Mouse (Mus musculus) c-Kit-positive CD71-positive TER-119-negative erythroid progenitor cells, embryonic 14.5 days (primary cell): ENCODE measurements around the gene Camta1.
"Not testable (repeated sequence)": the region's sequence is repeated elsewhere in the genome, so short reads cannot be mapped to it uniquely, and the experiment has no call there.

ENCODE experiments used
- DNase-seq: peaks from one replicate; pipeline ENCODE4 v3.0.0-alpha.2; 2013; ENCODE audit warnings: low read depth

The Camta1 gene

DNA sequence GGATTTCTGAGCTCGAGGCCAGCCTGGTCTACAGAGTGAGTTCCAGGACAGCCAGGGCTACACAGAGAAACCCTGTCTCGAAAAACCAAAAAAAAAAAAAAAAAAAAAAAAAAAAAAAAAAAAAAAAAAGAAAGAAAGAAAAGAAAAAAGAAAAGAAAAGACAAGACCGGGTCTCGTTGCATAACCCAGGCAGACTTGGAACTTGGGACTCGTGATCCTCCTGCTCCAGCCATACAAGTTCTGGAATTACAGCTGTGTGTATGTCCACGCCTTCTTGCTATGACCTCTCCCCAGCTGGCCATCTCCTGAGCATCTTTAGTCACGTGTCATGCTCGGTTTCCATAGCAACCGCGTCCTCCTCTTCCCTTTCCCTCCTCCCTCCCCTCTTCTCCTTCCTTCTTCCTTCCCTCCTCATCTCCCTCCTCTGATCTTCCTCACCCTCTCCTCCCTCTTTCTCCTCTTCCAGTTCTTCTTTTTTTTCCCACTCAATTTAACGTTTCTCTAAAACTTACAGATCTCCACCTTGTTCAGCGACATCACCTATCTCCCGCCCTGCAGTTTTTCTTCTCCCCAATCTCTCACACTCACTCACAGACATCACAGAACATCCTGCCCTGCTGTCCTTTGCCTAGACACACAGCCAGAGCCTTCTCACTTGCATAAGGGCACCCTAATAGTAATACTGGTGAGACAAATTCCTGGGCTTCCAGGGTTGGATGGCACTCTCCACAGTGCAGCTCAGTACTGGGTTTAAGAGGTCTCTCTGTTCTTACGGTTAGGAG is 934.6 kb downstream of the Camta1 start:
- DNase-seq: no peak

DNA sequence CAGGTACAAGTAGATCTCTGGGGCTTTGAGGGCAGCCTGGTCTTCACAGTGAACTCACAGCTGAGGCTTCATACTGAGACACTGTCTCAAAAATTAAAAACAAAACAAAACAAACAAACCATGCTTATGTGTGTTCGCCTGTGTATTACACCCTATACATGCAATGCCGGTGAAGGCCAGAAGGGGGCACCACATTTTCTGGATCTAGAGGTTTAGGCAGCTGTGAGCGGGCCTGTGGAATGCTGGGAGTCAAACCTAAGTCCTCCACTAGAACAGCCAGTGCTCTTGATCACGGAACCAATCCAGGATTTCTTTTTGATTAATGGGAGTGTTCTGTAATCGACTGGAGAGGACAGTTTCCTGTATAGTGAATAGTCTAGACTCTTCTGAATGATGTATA is 935.8 kb downstream of the Camta1 start:
- DNase-seq: no peak

DNA sequence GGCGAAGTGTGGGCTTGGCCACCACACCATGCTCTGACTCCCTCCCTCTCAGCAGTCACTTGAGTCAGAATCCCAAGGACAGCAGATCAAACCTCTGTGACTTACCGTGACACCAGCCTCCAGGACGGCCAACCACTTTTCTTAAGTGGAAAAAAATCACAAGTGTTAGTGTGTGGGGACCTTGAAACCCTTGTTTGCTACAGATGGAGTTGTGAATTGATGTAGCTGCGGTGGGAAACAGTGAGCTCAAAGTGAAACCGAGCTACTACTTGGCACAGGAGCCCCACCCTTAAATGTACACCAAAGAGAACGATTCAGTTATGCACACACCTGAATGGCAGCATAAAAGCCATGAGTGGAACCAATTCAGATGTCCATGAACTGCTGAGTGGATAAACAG is 936.7 kb downstream of the Camta1 start:
- no peak for DNase-seq

DNA sequence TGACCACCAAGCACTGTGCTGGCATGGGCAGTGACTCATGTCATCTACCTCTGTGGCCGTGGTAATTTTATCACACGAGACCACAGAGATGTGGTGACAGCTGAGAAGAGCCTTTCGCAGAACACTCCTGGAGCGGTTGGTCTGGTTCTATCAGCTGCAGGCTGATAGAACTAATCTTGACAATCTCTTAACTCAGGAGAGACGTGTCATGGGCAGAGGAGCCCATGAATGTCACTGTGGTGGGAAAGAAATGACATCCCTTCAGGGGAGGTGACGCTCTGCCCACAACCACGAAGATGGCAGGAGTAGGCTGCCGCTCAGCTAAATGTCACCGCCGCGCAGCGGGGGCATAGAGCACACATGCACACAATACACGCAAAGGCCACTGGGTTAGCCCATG is 937.4 kb downstream of the Camta1 start:
- DNase-seq: no peak

DNA sequence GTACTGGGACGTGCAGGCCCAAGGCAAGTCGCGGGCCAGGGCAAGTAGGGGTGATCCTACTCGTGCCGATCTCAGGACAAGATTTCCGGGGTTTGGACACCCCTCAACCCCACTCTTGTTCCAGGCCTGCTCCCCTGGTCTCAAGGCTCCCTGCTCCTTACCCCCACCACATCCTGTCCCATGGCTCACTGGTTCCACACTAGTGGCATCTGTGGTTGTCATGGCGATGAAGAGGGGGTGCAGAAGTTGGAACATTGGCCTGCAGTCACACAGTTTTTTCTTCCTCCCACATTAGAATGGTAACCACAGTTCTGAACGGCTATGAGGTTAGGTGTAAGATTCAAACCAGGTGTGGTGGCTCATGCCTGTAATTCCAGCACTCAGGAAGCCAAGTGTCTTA is 940.5 kb downstream of the Camta1 start:
- DNase-seq: no peak

DNA sequence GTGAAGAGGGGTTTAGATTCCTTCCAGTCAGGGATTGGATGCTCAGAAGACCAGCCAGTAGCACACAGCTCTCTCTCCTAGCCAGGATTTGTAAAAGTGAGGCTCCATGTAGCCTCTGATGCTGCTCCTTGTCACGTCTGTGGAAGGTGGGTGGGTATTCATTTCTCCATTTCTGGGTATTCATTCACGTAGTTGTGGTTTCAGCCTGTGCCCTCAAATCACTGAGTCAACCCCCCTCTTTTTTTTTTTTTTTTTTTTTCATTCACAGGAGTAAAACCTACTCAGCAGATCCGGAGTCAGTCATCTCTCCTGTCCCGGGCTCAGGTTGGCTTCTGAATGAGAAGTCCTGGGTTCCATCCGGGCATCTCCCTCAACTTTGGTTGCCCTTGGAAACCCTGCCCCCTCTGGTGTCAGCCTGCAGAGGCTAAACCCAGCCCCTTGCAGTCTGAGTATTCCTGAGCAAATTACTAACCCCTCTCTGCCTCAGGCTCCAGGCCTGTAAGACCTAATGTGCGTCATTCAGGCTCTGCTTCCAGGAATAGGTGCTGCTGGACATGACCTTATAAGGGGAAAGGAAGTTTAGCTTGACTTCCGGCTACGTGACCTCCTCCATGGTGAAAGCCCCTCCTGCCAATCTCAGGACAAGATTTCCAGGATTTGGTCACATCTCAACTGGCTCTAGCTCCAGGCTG is 944.2 kb downstream of the Camta1 start:
- no peak for DNase-seq

DNA sequence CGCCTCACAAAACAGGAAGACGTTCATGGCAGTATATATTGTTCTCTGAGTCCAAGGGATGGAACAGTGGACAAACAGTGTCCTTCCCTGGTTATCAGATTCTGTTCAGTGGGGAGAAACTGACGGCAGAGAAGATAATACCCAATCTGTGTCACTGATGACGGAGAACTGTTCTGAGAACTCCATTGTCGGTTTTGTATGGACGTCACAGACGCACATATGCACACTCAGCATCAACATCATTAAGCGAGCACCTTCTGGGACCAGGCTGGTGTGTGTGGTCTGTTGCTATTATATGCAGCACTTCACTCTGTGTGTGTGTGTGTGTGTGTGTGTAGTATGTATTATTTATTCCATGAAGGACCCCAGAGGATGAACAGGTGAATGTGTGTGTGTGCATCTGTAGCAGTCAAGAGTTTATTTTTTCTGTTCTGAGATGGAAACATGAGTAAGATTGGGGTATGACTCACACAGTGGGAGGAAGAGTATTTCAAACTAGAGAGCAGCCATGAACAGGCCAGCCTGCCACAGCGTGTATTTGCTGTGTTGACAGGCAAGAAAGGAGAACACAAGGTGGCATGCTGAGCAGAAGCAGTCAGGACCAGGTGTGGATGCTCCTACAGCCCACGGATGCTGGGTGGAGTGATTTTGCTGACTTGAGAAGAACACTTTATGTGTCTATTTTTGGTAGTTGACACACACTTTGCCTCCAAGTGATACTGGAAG is 946.3 kb downstream of the Camta1 start:
- no peak for DNase-seq

DNA sequence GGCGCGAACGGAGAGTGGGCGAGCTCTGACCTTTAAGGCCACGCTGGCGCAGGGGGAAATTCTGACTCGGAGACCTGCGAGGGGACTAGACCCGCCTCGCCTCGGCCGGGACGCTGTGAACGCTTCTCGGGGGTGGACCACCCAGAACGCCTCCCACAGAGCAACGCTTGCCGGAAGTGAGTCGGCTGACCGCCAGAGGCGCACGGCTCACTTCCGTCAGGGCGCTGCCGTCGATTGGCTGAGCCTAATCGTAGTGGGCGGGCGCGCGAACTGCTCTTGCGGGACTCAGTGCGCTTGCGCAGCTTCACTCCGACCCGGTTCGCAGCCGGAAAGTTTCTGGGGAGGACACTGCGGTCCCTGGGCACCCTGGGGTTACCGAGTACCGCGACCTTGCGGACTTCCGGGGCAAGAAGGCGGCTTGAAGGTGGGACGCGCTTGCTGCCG is 947.4 kb downstream of the Camta1 start, which contains the start of the genes Park7 and Tnfrsf9:
Gene Park7, minus strand, starts transcription at position 148 of the 444 bp plus-strand sequence.
Gene Tnfrsf9, plus strand, starts transcription at position 273 of the 444 bp plus-strand sequence.
- peak; percentile 91 for DNase-seq

DNA sequence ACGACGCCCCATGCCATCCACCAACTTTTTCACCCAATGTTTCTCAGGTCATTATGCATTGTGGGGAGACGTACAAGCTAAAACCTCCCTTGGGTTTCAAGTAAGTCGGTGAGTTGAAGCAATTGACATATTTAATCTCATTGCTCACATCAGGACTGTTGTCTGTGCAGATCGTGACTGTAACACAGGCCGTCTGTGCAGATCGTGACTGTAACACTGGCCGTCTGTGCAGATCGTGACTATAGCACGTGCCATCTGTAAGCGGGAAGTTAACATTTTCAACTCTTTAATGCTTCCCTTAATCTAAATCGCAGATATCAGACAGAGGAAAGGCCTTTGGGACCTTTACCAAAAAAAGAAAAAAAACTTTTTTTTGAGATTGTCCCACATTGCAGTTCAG is 947.9 kb downstream of the Camta1 start:
- no peak for DNase-seq

DNA sequence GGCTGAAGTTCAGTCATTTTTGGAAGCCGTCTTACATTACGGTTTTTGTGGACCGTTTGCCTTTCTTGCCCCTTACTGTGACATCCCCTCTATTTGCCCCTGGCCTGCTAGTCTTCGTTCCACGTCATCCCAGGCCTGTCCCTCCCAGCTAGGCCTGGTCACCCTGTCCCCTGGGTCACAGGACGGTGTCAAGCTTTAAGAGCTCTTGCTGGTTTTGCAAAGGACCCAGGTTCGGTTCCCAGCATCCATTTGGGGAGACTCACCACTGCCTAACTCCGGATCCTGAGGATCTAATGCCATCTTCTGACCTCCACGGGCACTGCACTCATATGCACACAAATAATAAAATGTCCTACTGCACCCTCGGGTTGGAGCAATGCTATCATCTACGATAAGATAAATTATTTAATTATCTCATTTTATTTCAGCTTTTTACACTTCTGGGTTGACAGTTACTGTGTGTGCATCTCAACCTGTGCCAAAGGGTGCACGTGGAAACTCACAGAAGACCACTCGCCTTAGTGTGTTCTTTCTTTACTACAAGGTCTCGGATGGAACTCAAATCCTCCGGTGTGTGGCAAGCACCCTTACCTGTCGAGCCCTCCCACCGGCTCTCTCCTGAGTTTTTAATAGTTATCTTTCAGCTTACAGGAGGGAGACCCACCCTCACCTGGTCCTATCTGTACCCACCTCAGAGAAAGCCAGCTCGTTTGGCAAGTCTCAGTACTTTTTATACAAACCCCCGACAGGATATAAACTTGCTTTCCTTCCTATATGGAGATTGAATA is 951.3 kb downstream of the Camta1 start:
- DNase-seq: no peak

DNA sequence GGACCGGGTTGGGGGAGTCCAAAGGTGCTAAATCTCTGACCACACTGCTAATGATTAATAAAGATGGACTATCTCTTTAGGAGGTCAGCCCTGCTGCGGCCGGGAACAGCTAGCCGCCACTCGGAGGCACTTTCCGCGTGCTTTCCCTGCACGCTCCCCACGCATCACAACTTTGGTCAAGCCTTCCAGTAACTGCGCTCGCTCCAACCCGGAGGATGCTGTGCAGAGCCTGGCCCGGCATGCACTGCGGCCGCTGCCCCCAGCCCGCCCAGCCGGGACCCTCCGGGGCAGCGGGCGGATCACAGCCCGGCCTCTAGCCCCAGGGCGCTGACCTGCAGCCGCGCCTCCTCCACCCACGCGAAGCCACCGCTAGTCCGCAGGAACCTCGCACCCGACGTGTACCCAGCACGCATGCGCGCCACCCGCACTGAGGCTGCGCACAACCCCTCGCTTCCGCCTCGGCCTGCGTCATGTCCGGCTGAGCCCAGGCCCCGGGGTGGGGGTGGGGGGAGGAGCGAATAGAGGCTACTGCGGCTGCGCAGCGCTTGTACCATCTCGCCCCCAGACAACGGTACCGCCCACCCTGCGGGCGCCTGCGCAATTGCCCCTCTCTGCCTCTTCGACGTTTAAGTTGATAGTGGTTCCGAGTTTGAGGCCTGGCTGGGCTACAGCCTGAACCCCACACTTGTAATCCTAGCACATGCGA is 952.1 kb downstream of the Camta1 start:
- peak; percentile 92 for DNase-seq

DNA sequence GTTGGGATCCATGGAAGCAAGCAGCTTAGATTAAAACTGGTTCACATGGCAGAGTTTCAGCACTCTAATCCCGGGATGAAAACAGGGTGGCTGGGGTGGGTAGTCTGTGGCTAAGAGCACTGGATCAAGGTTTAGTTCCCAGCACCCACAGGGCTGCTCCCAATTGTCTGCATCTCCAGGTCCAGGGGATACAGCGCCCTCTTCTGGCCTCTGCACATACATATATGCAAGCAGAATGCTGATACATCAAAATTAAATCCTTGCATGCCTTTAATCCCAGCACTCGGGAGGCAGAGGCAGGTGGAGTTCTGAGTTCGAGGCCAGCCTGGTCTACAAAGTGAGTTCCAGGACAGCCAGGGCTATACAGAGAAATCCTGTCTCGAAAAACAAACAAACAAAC is 953.2 kb downstream of the Camta1 start:
- DNase-seq: not testable (repeated sequence)

DNA sequence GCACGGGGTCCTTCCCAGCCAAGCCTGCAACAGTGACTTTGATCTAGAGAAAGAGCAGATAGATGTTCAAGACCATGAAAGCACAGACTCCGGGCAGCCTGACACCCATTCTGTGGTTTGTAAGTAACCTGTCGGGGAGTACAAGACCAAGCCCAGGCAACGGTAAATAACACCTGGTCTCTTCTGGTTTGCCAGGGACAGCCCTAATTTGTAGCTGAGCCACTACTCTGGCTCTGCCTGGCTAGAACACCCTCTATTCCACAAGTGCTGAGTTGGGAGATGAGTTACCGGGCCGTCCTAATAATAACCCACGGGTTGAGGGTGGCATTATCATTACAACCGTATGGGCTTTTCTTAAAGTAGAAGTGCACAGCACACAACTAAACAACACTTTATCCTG is 954.6 kb downstream of the Camta1 start:
- DNase-seq: no peak

DNA sequence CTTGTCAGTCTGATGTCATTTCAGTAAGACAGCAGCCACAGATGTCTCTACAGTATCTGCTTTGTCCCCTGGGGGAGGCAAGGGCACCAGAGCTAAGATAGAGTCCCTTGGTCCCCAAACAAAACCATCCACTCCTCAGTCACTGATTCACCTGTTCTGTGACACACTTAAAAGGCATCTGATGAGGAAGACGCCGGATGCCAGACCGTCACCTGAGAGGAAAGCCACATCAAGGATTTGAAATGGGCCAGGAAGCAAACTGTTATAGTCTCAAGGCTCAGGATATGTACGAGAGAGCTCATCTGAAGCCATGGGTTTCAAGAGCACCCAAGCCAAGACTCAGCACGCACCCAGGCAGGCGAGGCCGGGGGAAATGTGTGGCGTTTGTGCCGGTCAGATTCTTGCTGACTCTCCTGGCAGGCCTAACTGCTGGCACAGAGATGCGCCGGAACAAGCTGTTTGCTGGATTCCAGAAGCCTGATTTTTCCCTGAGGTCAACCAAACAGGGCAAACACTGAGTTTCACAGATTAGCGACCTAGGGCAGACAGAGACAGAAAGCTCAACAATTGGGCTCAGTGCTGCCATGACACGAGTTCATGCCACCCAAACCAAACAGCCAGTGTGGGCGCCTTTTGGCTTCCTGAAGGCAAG is 958.5 kb downstream of the Camta1 start:
- DNase-seq: no peak

DNA sequence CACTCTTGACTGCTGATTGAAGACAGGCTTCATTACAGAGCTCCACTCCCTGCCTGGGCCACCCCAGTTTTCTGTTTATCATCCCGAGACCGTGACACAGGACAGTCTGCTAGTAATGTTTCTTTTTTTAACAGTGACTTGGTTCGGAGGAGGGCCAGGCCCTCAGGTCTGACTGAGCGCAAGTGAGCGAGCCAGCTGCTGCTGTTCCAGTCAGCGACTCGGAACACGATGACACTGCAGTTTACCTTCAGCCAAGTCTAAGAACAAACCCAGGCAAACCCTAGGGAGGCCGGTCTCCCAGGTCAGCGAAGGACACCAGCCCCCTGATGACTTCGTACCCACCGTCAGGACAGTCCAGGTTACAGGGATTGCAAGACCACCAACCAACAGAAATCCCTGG is 959.6 kb downstream of the Camta1 start:
- DNase-seq: no peak

DNA sequence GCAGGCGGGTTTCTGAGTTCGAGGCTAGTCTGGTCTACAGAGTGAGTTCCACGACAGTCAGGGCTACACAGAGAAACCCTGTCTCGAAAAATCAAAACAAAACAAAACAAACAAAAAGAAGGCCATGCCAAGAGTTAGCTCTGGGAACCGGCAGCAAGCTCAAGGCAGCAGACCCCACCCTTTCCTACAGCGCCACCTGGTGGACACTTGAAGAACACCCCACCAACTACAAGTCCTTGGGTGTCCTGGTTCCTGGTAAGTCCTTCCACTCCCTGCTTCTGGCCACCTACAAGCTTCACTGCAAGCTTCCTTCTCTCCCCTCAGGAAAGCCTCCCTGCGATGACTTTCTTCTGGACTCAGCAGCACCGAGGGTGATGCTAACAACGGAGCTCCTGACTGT is 960.0 kb downstream of the Camta1 start:
- peak; percentile 70 for DNase-seq

DNA sequence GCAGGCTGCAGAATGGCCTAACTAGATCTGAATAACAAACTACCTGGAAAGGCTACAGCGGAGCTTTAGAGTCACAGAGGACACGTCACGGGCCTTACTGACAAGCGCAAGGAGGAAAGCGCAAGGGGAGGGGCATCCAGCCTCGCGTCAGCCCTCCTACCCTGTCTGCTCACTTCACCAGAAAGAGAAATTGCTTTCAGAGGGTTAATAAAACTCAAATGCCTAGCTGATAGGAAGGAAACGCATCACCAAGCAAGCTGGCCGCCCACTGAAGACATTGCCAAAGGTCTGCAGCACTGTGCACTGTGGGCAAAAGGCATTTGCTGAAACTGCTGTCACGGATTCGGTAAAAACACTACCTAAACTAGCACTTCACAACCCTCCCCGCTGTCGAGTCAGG is 961.2 kb downstream of the Camta1 start:
- no peak for DNase-seq

DNA sequence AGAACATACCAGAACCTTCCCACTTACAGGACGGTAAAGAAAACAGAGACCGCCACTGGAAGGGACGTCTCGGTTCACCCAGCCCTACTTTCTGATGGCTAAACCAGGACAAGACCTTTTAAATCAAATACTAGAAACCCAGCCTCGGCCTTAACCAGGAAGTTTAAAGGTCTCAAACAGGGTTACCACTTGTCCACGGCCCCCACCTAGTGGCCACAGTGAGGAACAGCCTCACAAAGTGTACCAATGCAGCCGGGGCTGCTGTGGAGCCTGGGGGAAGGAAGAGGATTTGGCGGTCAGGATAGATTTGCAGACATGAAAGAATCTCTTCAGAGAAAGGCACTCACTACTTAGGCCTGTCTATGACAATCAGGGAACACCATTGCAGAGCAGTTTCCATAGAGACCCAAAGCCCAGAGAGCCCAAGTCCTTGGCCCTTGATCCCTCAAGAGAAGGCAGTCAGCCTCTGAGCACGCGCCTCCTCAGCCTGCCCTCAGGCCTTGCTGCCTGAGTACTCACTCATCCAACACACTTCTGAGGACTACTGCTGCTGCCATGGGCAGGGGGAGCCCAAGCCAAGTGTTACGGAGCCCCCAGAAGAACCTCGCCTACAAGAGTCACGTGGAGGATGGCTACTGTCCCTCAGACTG is 962.8 kb downstream of the Camta1 start:
- peak; percentile 59 for DNase-seq

DNA sequence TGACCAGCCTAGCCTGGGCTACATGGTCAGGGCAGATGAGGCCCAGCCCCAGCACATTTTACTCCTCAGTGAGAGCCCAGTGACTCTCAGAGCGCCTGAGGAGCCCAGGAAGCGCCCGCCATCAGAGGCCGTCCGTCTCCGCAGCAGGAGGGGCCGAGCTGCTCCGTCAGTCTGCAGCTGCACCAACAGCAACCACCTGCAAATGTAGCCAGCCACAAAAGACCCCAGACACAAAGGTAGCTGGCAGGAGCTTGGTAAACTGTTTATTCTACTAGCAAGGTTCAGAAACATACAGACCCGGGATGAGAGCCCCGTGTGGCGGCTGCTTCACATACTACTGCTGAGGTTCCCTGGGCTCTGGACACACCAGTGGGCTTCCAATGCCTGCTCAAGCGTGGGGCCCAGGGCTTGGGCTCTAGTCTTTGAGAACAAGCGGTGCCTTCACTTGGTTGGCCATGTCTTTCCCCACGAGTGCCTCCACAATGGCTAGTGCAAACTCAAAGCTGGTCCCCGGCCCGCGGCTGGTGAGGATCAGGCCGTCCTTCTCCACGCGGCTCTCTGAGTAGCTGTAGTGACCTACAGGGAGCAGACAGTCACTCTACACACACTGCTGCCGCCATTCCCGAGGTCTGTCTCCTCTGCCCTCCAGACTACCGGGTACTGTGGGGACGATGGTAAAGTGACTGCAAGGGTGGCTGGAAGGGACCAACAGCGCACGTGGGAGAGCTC is 964.6 kb downstream of the Camta1 start:
- DNase-seq: no peak
